Mouse (Mus musculus): ENCODE data around the gene Adam12. TPM values are rescaled to one million over a fixed set of nuclear protein-coding genes. Genes with fewer than 3 reads are reported as not detected.

Adam12 gene
- polyA plus RNA-seq, 1 experiment: 1.4 TPM

DNA sequence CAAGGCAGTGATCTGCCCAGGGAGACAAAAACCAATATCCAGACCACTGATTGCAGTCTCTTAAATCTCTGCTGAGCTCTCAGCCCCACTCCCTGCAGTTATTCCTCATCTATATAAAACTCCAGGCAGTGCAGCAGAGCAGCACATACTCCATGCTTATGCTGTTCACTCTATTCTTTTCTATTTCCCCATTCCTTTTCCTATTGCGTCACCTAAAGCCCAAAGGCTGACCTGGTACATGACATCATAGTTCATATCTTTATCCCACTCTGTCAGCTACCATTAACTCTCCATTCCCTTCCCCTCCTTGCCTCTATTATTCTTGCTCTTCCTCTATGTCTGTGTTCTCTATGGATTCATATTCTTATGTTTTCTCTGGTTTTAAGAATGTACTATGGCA, 246.3 kb downstream of the Adam12 start:
- no peak for TF ChIP-seq CTCF (IDR thresholded peaks at IDR 0.05; ENCODE audit: borderline replicate concordance, insufficient read depth, low read depth, low read length)
- no peak for TF ChIP-seq POLR2A (IDR thresholded peaks at IDR 0.05; ENCODE audit: borderline replicate concordance, insufficient read depth, low read length)
- H3K4me1 ChIP-seq (ENCODE audit: control insufficient read depth, insufficient read depth, low read length): no peaks in the 10 kb centered on the region
- 97% methylated on average over 1 of the region's 1 CpGs for WGBS
- H3K4me3 ChIP-seq (replicated peaks; ENCODE audit: insufficient read depth, low read depth, low read length): no peak overlapping the region
- no peak for DNase-seq
- H3K27me3 ChIP-seq (ENCODE audit: control insufficient read depth, insufficient read depth, low read length): no peaks in the 10 kb centered on the region
- no peak overlapping the region for H3K27ac ChIP-seq (ENCODE audit: insufficient read depth, low read length)

DNA sequence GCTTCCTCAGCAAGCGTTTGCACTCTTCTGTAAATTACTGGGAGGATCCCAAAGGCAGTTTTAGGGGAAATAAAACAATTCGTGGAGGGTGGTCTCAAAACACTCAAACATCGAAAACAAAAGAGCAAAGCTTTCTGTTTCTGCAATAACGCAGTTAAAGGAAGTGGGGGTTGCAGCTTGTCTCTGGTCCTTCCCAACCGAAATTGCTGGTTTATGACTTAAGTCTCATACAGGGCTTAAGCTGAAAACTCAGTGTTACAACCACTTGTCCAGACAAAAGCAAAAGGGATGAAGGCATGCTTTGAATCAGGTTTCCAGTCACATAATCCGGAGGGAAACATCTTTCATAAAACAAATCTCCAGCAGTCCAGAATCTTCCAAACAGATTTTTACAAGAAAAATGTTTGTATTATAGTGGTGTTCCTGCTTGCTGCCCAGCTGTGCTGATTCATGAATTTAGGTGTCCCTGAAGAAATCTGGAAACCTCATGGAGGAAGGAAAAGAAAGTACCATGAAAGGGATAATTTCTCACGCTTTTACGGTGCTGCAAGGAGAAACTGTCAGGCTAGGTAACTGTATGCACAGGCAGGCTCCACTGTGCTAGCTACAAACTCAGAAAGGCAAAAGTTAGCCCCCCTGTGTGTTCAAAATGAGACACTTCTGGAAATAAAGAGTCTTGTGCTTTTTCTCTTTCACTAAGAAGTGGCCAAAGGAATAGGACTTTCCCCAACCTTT, 255.4 kb downstream of the Adam12 start:
- H3K4me3 ChIP-seq (replicated peaks; ENCODE audit: insufficient read depth, low read depth, low read length): no peak overlapping the region
- TF ChIP-seq CTCF (IDR thresholded peaks at IDR 0.05; ENCODE audit: borderline replicate concordance, insufficient read depth, low read depth, low read length) (no peak), POLR2A (IDR thresholded peaks at IDR 0.05; ENCODE audit: borderline replicate concordance, insufficient read depth, low read length) (no peak)
- WGBS: 80% methylated on average over 8 of the region's 8 CpGs
- H3K27me3 ChIP-seq (ENCODE audit: control insufficient read depth, insufficient read depth, low read length): no peaks in the 10 kb centered on the region
- no peak for DNase-seq
- H3K27ac ChIP-seq (ENCODE audit: insufficient read depth, low read length): no peak overlapping the region
- H3K4me1 ChIP-seq (ENCODE audit: control insufficient read depth, insufficient read depth, low read length): no peaks in the 10 kb centered on the region

DNA sequence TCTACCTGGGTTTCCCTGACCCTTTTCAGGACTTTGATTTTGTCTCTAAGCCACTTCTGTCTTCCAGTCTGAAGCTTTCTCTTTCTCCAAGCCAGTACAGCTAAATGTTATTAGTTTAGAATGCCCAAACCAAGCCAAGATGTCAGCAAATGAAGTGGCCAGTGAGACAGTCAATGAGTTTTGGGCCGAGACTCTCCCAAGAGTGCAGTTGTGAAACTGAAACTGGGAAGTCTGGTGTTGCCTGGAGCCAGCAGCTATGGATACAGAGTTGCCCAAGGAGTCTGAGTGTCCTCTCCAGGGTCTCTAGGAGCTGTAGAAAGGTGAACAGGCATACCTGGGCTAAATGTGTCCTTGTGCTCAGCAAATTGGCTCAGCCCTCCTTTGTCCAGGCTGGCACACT, 260.9 kb downstream of the Adam12 start:
- no peak overlapping the region for H3K4me3 ChIP-seq (replicated peaks; ENCODE audit: insufficient read depth, low read depth, low read length)

DNA sequence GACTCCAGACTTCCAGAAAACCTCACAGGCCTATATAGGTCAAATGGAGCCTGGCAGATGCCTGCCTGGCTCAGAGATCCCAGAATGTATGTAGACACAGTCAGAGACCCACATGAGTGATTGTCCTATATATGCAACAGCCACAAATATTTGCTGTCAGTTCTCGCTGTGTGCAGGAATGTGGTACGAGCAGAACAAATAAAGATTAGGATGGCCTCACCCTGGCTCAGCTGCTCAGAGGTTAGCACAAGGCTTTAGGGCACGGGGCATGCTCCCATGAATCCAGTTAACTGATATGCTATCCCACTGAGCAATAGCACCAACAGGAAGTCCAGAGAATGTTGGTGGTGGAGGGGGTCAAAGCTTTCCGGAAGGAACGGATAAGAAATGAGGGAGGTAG, 261.5 kb downstream of the Adam12 start:
- TF ChIP-seq CTCF (IDR thresholded peaks at IDR 0.05; ENCODE audit: borderline replicate concordance, insufficient read depth, low read depth, low read length) (no peak), POLR2A (IDR thresholded peaks at IDR 0.05; ENCODE audit: borderline replicate concordance, insufficient read depth, low read length) (no peak)
- no peak for DNase-seq
- H3K4me3 ChIP-seq (replicated peaks; ENCODE audit: insufficient read depth, low read depth, low read length): no peak overlapping the region
- H3K27me3 ChIP-seq (ENCODE audit: control insufficient read depth, insufficient read depth, low read length): no peaks in the 10 kb centered on the region
- H3K27ac ChIP-seq (ENCODE audit: insufficient read depth, low read length): no peak overlapping the region
- H3K4me1 ChIP-seq (ENCODE audit: control insufficient read depth, insufficient read depth, low read length): no peaks in the 10 kb centered on the region
- 85% methylated on average over 5 of the region's 5 CpGs for WGBS

More for the DNA sequence above, 260.9 kb downstream of the Adam12 start:
- TF ChIP-seq CTCF (IDR thresholded peaks at IDR 0.05; ENCODE audit: borderline replicate concordance, insufficient read depth, low read depth, low read length) (no peak), POLR2A (IDR thresholded peaks at IDR 0.05; ENCODE audit: borderline replicate concordance, insufficient read depth, low read length) (no peak)
- H3K27me3 ChIP-seq (ENCODE audit: control insufficient read depth, insufficient read depth, low read length): no peaks in the 10 kb centered on the region
- H3K4me1 ChIP-seq (ENCODE audit: control insufficient read depth, insufficient read depth, low read length): no peaks in the 10 kb centered on the region
- no peak for DNase-seq
- H3K27ac ChIP-seq (ENCODE audit: insufficient read depth, low read length): no peak overlapping the region
- WGBS: 73% methylated on average over 1 of the region's 1 CpGs

DNA sequence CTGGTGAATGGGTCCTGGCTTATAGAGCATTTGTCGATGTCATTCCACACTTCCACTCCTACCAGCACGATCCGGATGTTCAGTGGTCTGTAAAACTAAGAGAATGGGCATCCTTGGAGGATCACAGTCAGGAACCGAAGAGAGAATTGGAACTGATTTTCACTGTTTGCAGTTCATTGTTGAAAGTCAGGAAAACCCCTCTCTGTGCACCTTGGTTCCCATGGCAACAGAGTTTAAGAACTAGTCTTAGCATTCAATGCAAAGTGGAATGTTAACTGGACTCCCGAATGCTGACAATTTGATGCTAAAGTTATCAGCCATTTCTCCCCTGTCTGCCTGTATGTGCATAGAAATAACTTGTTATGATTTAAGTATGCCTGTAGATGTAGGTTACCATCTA, 264.0 kb downstream of the Adam12 start:
- no peak for TF ChIP-seq POLR2A (IDR thresholded peaks at IDR 0.05; ENCODE audit: borderline replicate concordance, insufficient read depth, low read length)
- TF ChIP-seq CTCF (IDR thresholded peaks at IDR 0.05; ENCODE audit: borderline replicate concordance, insufficient read depth, low read depth, low read length): no peak
- H3K27me3 ChIP-seq (ENCODE audit: control insufficient read depth, insufficient read depth, low read length): no peaks in the 10 kb centered on the region
- H3K4me1 ChIP-seq (ENCODE audit: control insufficient read depth, insufficient read depth, low read length): no peaks in the 10 kb centered on the region
- no peak overlapping the region for H3K27ac ChIP-seq (ENCODE audit: insufficient read depth, low read length)
- DNase-seq: no peak
- WGBS: 16% methylated on average over 5 of the region's 5 CpGs
- no peak overlapping the region for H3K4me3 ChIP-seq (replicated peaks; ENCODE audit: insufficient read depth, low read depth, low read length)

DNA sequence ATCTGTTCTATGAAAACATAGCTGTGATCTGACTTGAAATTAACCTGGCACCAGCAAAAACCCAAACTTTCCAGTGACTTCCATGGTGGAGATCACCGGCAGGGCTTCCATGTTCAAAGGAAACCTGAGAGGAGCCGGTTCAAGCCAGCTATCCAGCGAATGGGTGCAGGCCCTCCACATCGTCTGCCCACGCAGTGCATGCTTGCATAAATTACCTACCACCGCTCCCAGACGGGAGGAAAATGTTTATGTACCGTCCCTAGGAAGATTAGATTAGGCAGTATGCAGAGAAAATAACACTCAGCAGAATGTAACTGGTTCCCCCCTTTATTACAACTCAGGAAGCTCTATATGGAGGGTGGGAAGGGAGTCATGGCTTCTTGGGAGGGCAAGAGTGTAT, 268.4 kb downstream of the Adam12 start:
- TF ChIP-seq CTCF (IDR thresholded peaks at IDR 0.05; ENCODE audit: borderline replicate concordance, insufficient read depth, low read depth, low read length): no peak
- H3K27me3 ChIP-seq (ENCODE audit: control insufficient read depth, insufficient read depth, low read length): no peaks in the 10 kb centered on the region
- H3K27ac ChIP-seq (ENCODE audit: insufficient read depth, low read length): no peak overlapping the region
- 78% methylated on average over 8 of the region's 8 CpGs for WGBS
- DNase-seq: no peak
- H3K4me3 ChIP-seq (replicated peaks; ENCODE audit: insufficient read depth, low read depth, low read length): no peak overlapping the region
- no peaks in the 10 kb centered on the region for H3K4me1 ChIP-seq (ENCODE audit: control insufficient read depth, insufficient read depth, low read length)

DNA sequence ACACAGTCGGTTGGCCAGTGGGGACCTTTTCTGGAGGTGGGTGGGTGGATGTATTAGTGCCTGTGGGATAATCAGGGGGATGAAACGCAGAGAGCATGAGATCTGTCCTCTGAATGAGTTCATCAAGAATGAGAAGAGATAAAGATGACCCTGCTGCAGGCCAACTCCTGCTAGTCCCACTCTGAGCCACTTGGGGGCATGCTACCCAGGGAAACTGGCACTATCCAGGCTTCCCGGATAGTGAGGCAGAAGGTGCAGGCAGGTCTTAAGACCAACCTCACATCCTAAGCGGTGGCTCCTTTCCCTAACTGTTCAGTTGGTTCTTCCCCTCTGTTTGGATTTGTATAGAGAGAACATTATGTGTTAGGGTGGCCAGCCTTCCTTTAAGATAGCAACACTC, 272.7 kb downstream of the Adam12 start:
- DNase-seq: peak; percentile 19 to 22
- no peak for TF ChIP-seq POLR2A (IDR thresholded peaks at IDR 0.05; ENCODE audit: borderline replicate concordance, insufficient read depth, low read length)
- peak; percentile 43; the same call in 1 of the 2 replicates for TF ChIP-seq CTCF (IDR thresholded peaks at IDR 0.05; ENCODE audit: borderline replicate concordance, insufficient read depth, low read depth, low read length)
- Histone ChIP-seq H3K4me3 (replicated peaks; ENCODE audit: insufficient read depth, low read depth, low read length) (no peak overlapping the region), H3K27ac (ENCODE audit: insufficient read depth, low read length) (no peak overlapping the region), H3K27me3 (ENCODE audit: control insufficient read depth, insufficient read depth, low read length) (no peaks in the 10 kb centered on the region), H3K4me1 (ENCODE audit: control insufficient read depth, insufficient read depth, low read length) (no peaks in the 10 kb centered on the region)
- WGBS: 73% methylated on average over 4 of the region's 4 CpGs

DNA sequence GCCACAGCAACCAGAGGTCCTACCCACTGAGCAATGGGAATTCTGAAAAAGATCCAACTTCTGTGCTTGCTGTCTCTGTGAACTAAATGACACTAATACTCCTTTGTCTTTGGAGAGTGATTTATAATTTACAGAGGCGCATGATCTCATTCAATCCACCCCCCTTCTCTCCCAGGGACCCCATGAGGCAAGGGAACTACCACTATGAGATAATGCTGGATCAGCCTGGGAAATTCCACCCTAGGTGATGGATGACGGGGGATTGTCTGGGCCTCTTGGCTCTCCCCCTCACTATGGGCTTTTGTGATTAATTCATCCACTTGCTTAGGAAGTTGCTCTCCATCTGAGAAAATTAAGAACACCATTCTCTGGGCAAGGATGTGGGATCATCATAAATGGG, 274.1 kb downstream of the Adam12 start:
- Histone ChIP-seq H3K4me1 (ENCODE audit: control insufficient read depth, insufficient read depth, low read length) (no peaks in the 10 kb centered on the region), H3K27me3 (ENCODE audit: control insufficient read depth, insufficient read depth, low read length) (no peaks in the 10 kb centered on the region; the same call in 1 of the 2 replicates), H3K27ac (ENCODE audit: insufficient read depth, low read length) (no peak overlapping the region), H3K4me3 (replicated peaks; ENCODE audit: insufficient read depth, low read depth, low read length) (no peak overlapping the region)
- 93% methylated on average over 2 of the region's 2 CpGs for WGBS
- TF ChIP-seq CTCF (IDR thresholded peaks at IDR 0.05; ENCODE audit: borderline replicate concordance, insufficient read depth, low read depth, low read length): no peak
- no peak for TF ChIP-seq POLR2A (IDR thresholded peaks at IDR 0.05; ENCODE audit: borderline replicate concordance, insufficient read depth, low read length)
- no peak for DNase-seq

Data from cerebellum, adult 2 months (tissue).